Mouse (Mus musculus): ENCODE data around the gene Cntrl. TPM values are rescaled to one million over a fixed set of nuclear protein-coding genes. Genes with fewer than 3 reads are reported as not detected.

Cntrl gene
- 30.5 and 30.8 TPM in 2 replicates for polyA plus RNA-seq (2014; fragmentation: Nextera tagmentation; extraction: Ambion mirVana)

GRCm38 (mm10) chr2:35109141-35109923 is at the start of gene Cntrl:
TSS of gene Cntrl (plus strand) at chr2:35109492.
- TF ChIP-seq CTCF (IDR thresholded peaks at IDR 0.05; ENCODE audit: low read depth), result no peak
- 1% methylated on average over 60 of the region's 62 CpGs for WGBS
- Histone ChIP-seq H3K4me1 (ENCODE audit: insufficient read depth) (no peaks in the 10 kb centered on the region), H3K27me3 (ENCODE audit: insufficient read depth, low read length) (no peaks in the 10 kb centered on the region), H3K9ac (peak within 1 kb of the TSS; percentile 67), H3K9me3 (ENCODE audit: low read depth, low read length) (no peaks in the 10 kb centered on the region), H3K27ac (ENCODE audit: low read depth) (peak within 1 kb of the TSS; percentile 88), H3K4me2 (peak within 1 kb of the TSS; percentile 86), H3K4me3 (ENCODE audit: low read depth, low read length) (peak within 1 kb of the TSS; percentile 69), H3K36me3 (ENCODE audit: insufficient read depth) (no peaks in the 10 kb centered on the region)
- ATAC-seq (ENCODE audit: insufficient read depth) (peak; percentile 97), DNase-seq (peak; percentile 98)

- no peaks in the 10 kb centered on the region for H3K36me3 ChIP-seq (ENCODE audit: insufficient read depth)
- H3K4me2 ChIP-seq, result no peak overlapping the region
- WGBS, result 62% methylated on average over 5 of the region's 5 CpGs
- DNase-seq (no peak), ATAC-seq (ENCODE audit: insufficient read depth) (no peak)
- H3K27me3 ChIP-seq (ENCODE audit: insufficient read depth, low read length), result no peaks in the 10 kb centered on the region
- no peak overlapping the region for H3K4me3 ChIP-seq (ENCODE audit: low read depth, low read length)
- no peak overlapping the region for H3K9ac ChIP-seq
- H3K9me3 ChIP-seq (ENCODE audit: low read depth, low read length), result no peaks in the 10 kb centered on the region
- no peak for TF ChIP-seq CTCF (IDR thresholded peaks at IDR 0.05; ENCODE audit: low read depth)
- H3K27ac ChIP-seq (ENCODE audit: low read depth), result no peak overlapping the region
- no peaks in the 10 kb centered on the region for H3K4me1 ChIP-seq (ENCODE audit: insufficient read depth)
These were observed 49.0 kb upstream of the Cntrl start for GRCm38 (mm10) chr2:35060256-35060655.

GRCm38 (mm10) chr2:35060897-35061296 is 48.4 kb upstream of the Cntrl start:
- ATAC-seq (ENCODE audit: insufficient read depth) (no peak), DNase-seq (no peak)
- no peak overlapping the region for H3K4me2 ChIP-seq
- H3K27me3 ChIP-seq (ENCODE audit: insufficient read depth, low read length), result no peaks in the 10 kb centered on the region
- H3K4me3 ChIP-seq (ENCODE audit: low read depth, low read length), result no peak overlapping the region
- H3K36me3 ChIP-seq (ENCODE audit: insufficient read depth), result no peaks in the 10 kb centered on the region
- TF ChIP-seq CTCF (IDR thresholded peaks at IDR 0.05; ENCODE audit: low read depth), result no peak
- 42% methylated on average over 6 of the region's 6 CpGs for WGBS
- H3K27ac ChIP-seq (ENCODE audit: low read depth), result no peak overlapping the region
- no peak overlapping the region for H3K9ac ChIP-seq
- no peaks in the 10 kb centered on the region for H3K9me3 ChIP-seq (ENCODE audit: low read depth, low read length)
- no peaks in the 10 kb centered on the region for H3K4me1 ChIP-seq (ENCODE audit: insufficient read depth)

- no peak within 1 kb of the TSS for H3K4me2 ChIP-seq
- DNase-seq, result no peak
These were observed 48.0 kb upstream of the Cntrl start, which contains the start of gene Hc for GRCm38 (mm10) chr2:35061338-35061737. TSS of gene Hc (minus strand) at chr2:35061438.

GRCm38 (mm10) chr2:35063333-35064030 is 45.8 kb upstream of the Cntrl start:
- no peak overlapping the region for H3K27ac ChIP-seq (ENCODE audit: low read depth)
- H3K9ac ChIP-seq, result no peak overlapping the region
- H3K27me3 ChIP-seq (ENCODE audit: insufficient read depth, low read length), result no peaks in the 10 kb centered on the region
- no peak overlapping the region for H3K4me3 ChIP-seq (ENCODE audit: low read depth, low read length)
- 66% methylated on average over 6 of the region's 6 CpGs for WGBS
- no peak overlapping the region for H3K4me2 ChIP-seq
- ATAC-seq (ENCODE audit: insufficient read depth), result no peak
- H3K9me3 ChIP-seq (ENCODE audit: low read depth, low read length), result no peaks in the 10 kb centered on the region
- H3K4me1 ChIP-seq (ENCODE audit: insufficient read depth), result no peaks in the 10 kb centered on the region
- TF ChIP-seq CTCF (IDR thresholded peaks at IDR 0.05; ENCODE audit: low read depth), result no peak
- no peak for DNase-seq
- no peaks in the 10 kb centered on the region for H3K36me3 ChIP-seq (ENCODE audit: insufficient read depth)

More at GRCm38 (mm10) chr2:35061338-35061737, 48.0 kb upstream of the Cntrl start, which contains the start of gene Hc:
- Histone ChIP-seq H3K27ac (ENCODE audit: low read depth) (no peak within 1 kb of the TSS), H3K27me3 (ENCODE audit: insufficient read depth, low read length) (no peaks in the 10 kb centered on the region), H3K4me1 (ENCODE audit: insufficient read depth) (no peaks in the 10 kb centered on the region), H3K36me3 (ENCODE audit: insufficient read depth) (no peaks in the 10 kb centered on the region), H3K9me3 (ENCODE audit: low read depth, low read length) (no peaks in the 10 kb centered on the region), H3K9ac (no peak within 1 kb of the TSS), H3K4me3 (ENCODE audit: low read depth, low read length) (no peak within 1 kb of the TSS)
- no peak for ATAC-seq (ENCODE audit: insufficient read depth)
- TF ChIP-seq CTCF (IDR thresholded peaks at IDR 0.05; ENCODE audit: low read depth), result no peak
- 59% methylated on average over 5 of the region's 5 CpGs for WGBS

GRCm38 (mm10) chr2:35066525-35067082 is 42.7 kb upstream of the Cntrl start:
- Histone ChIP-seq H3K9me3 (ENCODE audit: low read depth, low read length) (no peaks in the 10 kb centered on the region), H3K4me1 (ENCODE audit: insufficient read depth) (no peaks in the 10 kb centered on the region), H3K36me3 (ENCODE audit: insufficient read depth) (no peaks in the 10 kb centered on the region), H3K4me3 (ENCODE audit: low read depth, low read length) (no peak overlapping the region), H3K9ac (no peak overlapping the region), H3K27ac (ENCODE audit: low read depth) (no peak overlapping the region), H3K4me2 (no peak overlapping the region), H3K27me3 (ENCODE audit: insufficient read depth, low read length) (no peaks in the 10 kb centered on the region)
- no peak for TF ChIP-seq CTCF (IDR thresholded peaks at IDR 0.05; ENCODE audit: low read depth)
- no peak for DNase-seq
- 88% methylated on average over 13 of the region's 13 CpGs for WGBS
- no peak for ATAC-seq (ENCODE audit: insufficient read depth)

GRCm38 (mm10) chr2:35067117-35067516 is 42.2 kb upstream of the Cntrl start:
- 74% methylated on average over 11 of the region's 11 CpGs for WGBS
- DNase-seq, result no peak
- no peak for TF ChIP-seq CTCF (IDR thresholded peaks at IDR 0.05; ENCODE audit: low read depth)

More at GRCm38 (mm10) chr2:35067117-35067516, 42.2 kb upstream of the Cntrl start:
- Histone ChIP-seq H3K4me1 (ENCODE audit: insufficient read depth) (no peaks in the 10 kb centered on the region), H3K27me3 (ENCODE audit: insufficient read depth, low read length) (no peaks in the 10 kb centered on the region), H3K4me3 (ENCODE audit: low read depth, low read length) (no peak overlapping the region), H3K27ac (ENCODE audit: low read depth) (no peak overlapping the region), H3K9me3 (ENCODE audit: low read depth, low read length) (no peaks in the 10 kb centered on the region), H3K36me3 (ENCODE audit: insufficient read depth) (no peaks in the 10 kb centered on the region), H3K9ac (no peak overlapping the region), H3K4me2 (no peak overlapping the region)
- no peak for ATAC-seq (ENCODE audit: insufficient read depth)
